Mouse (Mus musculus) cerebellum, adult 11 months (tissue): Measurements from ENCODE around the gene Caln1.
"Not testable (repeated sequence)": the region's sequence is repeated elsewhere in the genome, so short reads cannot be mapped to it uniquely, and the experiment has no call there.

Source experiments
- DNase-seq: peaks from one replicate; pipeline ENCODE4 v3.0.0; 2022

Gene Caln1

DNA sequence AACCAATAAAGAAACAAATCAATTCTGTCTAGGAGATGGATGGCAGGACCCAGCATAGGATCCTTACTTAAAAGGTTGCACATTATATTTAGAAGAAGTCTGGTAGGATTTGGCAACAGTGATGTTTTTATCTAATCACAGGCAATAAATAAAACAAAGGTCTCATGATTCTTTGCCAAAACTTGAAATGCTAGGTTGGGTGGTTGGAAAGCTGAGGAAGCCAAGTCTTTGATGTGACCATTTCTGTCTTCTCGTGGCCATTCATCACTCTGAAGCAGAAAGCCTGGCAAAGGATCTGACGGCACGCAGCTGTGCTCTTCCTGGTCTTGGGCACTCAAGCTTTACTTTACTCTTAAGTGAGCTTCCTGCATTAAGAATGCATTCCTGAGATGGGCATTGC is 193.9 kb downstream of the Caln1 start:
- no peak for DNase-seq

DNA sequence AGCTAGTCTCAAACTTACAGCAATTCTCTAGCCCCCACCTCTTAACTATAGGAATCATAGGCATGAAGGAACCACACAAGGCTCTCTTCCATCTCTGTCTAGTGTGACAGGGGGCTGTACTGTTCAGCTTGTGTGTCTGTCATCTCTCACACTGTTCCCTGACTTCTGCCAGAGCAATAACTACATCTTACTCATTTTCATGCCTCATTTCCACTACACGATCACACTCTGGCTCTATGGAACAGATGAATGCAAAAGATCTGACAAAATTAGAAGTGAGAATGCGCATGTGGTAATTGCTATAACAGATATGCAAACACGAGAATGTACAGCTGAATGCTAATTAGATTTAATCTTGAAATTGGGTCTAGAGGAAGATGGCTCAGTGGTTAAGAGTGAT is 196.7 kb downstream of the Caln1 start:
- no peak for DNase-seq

DNA sequence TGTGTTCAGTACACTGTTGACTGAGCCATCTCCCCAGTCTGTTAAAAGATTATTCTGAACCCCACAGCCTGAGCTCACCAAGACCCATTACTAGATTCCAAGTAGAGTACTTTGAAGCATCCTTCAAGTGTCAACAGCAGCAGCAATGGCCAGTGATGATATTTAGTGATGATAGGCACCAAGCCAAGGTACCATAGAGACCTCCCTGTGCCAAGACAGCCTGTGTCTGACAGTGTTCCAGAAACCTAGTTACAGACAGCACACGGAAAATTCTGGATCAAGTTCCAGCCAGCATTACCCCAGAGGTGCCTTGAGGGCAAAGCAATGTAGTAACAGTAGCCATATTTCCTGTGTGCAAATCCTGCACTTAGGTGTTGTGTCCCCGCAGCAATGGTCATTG is 208.3 kb downstream of the Caln1 start:
- DNase-seq = no peak

DNA sequence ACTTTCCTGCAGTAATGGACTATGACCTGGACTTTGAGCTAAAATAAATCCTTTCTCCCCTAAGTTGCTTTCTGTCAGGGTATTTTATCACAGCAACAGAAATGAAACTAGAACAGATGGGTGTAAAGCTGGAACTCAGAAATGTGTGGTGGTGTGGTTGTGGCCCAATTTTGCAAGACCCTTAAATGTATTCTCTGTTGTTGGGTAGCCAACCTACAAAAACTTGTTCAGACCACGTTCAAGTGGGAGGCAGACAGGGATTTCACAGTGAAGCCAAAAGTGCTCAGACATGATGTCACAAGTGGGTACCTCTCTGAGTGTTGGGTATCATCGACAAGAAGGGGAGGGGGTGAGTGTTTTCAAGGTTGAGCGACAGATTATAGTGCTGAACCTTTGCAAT is 214.8 kb downstream of the Caln1 start:
- no peak for DNase-seq

DNA sequence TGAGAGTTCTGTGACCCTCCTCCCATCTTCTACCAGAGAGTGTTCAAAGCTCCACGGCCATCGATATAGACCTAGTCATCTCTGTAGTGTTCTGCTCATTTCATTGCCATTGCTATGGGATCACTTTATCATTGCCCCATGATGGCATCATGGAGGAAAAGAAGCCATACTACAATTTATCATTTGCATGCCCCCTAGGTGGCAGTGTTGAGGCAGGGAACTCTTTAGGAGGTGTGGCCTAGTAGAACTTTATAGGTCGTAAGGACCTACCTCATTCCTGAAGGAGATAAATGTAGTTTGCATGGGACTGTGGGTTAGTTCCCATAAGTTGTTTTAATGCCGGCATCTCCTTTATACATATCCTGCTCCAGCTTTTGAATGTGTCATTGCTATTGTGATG is 217.0 kb downstream of the Caln1 start:
- DNase-seq = no peak

DNA sequence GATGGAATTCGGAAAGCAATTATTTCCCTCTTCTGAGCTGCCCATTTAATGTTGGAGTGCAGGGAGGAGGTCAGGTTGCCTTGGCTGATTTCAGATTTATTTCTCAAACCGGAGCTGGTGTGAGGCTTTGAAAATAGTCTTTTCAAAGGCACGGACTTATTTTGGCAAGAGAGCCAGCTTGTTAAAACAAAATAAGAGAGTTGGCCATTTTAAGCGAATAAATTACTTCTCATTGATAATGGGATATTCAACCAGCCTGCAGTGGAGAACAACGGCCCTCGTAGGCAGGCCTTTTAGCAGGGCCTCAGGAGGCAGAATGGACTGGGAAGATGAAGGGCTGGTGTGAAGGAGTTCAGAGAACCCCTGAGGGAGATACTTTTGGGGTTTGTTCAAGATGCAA is 227.3 kb downstream of the Caln1 start:
- no peak for DNase-seq

DNA sequence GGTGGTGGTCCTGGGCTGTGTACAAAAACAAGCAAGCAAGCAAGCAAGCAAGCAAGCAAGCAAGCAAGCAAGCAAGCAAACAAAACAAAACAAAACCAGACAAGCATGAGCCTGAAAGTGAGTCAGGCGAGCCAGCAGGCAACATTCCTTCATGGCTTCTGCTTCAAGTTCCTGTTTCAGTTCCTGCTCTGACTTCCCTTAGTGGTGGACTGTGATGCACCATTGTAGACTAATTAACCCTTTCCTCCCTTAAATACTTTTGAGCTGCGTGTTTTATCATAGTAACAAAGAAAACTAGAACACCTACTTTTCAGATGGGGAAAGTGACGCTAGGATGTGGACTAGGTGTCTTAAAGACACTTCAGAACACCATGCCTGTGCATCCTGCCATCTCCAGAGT is 244.4 kb downstream of the Caln1 start:
- no peak for DNase-seq

DNA sequence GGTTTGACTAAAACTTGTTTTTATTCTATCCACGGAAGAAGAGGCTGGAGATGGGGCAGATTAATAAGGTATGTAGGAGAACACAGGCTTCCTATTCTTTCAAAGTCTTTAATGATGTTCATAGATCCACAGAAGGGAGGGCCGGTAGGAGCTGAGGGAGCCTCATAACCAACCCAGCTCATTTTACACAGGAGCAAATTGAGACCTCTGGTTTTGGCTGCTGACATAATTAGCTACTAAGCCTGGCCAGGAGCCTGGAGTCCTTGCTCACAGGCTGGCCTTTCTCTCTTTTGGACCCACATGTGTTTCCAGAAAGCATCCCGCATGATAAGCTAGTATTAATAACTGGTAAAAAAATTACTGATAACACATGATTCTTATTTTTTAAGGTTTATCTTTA is 245.0 kb downstream of the Caln1 start:
- DNase-seq = peak; percentile 45

DNA sequence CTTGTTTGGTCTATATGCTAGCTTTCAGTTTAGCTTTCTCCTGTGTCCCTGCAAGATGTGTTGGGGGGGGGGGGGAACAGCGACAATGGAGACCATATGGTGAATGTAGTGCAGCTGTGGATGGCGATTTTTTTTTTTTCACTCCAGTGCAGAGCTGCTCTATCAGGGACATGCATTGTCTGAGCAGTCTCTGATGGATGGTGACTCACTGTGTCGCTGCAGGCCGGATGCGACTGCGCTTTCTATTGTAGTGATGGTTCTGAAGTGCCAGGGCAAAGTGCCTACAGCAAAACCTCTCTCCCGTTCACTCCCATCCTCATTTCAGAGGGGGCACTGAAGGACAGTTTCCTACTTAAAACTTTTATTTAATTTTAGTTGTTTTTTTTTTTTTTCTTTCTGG is 250.8 kb downstream of the Caln1 start:
- no peak for DNase-seq

DNA sequence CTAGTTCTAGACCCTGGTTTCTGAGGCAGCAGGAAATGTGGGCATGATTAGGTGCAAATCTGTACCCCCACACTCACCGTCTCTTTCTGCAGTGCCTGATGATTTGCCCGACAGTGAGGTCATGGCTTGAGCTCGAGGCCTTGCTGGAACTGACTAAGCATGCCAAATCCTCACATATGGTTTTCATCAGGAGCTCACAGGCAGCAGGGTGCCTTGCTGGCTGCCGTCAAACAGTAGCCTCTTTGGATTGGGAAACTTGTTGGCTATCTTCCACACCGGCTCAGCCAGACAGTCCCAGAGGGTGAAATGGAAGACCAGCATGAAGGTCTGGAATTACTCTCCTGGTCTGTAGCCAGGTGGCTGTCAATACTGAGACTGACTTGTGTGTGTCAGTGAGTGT is 254.0 kb downstream of the Caln1 start:
- DNase-seq = peak; percentile 84

DNA sequence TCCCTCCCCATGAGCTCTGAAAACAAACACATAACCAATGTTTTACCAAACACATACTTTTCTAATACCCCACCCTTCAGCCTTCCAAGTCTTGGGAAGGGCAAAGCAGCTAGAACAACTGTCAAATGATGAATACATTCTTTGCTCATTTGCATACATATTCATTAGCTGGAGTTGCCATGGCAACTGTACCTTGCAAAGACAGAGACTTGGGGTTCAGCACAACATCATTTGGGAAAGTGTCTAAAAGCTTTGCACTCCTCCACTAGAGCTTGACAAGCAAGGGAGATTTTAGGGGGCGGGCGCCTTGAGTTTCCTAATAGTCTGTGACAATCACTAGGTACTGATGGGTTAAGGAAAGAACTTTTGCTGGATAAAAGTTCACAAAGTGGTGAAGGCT is 258.5 kb downstream of the Caln1 start:
- DNase-seq = no peak

DNA sequence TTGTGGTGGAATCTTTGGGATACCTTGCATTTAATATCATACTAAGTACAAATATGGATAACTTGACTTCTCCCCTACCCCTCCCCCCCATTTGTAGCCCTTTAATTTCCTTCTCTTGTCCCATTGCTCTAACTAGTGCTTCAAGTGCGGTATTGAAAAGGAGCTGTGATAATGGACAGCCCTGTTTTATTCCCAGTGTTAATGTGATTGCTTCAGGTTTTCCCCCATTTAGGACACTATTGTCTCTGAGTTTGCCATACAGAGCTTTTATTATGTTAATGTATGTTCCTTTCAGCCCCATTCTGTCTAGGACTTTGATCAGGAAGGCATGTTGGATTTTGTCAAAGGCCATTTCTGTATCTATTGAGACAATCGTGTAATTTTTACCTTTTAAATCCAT is 266.1 kb downstream of the Caln1 start:
- DNase-seq = no peak

DNA sequence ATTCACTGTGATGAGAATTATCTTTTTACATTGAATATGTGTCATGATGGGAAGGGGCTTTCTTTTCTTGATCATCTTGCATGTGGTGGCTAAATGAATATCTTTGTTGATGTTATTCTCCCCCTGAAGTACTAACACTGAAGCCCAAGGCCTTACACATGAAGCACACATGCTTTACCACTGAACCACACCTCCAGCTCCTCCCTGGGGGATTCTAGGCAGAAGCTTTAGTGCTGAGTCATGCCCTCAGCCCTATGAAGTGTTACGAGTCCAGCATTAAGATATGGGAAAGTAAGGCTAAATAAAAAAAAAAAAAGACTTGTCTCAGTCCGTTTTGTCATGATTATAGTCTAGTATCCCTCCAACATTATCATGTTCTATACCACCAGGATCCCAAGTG is 272.6 kb downstream of the Caln1 start:
- DNase-seq = no peak

DNA sequence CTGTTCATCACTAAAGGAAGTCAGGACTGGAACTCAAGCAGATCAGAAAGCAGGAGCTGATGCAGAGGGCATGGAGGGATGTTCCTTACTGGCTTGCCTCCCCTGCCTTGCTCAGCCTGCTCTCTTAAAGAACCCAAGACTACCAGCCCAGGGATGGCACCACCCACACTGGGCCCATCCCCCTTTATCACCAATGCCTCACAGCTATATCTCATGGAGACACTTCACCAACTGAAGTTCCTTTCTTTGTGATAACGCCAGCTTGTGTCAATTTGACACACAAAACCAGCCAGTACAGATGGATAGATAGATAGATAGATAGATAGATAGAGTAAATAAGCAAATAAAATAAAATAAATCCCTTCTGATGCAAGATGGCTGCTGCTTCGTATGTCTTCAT is 276.9 kb downstream of the Caln1 start:
- DNase-seq = not testable (repeated sequence)

DNA sequence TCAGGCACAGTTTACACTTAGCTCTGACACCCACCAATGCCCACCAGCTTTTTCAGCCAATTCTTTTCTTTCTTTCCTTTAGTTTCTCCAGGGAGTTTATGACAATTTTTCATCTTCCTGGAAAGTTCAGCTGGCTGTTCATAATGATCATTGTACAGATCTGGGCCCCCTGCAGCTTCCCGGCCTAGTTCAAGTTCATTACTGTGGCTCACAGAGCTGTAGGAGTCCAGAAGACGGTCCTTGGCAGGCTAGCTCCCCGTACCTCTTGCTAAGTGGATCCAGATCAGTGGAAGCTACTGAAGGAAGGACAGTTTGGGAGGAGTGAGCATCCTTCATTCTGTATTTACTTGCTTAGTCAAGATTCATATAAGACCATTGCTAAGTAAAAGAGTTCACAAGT is 288.9 kb downstream of the Caln1 start:
- peak; percentile 29 for DNase-seq

DNA sequence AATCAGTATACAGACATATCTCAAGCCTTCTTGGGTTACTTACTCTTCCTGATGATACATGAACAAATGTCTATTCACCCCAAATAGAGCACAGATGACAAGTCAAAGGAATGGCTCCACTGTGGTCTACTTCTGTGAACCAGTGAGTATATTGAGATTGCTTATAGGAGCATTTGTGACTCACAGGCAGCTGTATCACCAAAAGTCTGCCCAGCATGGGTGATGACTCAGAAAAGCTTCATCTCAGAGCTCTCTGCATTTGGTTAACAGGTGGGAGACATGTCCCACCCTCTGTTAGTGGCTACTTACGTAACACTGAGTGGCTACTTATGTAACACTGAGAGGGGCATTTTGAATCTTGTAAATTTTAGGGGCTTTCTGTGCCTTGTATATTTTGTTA is 296.8 kb downstream of the Caln1 start:
- no peak for DNase-seq

DNA sequence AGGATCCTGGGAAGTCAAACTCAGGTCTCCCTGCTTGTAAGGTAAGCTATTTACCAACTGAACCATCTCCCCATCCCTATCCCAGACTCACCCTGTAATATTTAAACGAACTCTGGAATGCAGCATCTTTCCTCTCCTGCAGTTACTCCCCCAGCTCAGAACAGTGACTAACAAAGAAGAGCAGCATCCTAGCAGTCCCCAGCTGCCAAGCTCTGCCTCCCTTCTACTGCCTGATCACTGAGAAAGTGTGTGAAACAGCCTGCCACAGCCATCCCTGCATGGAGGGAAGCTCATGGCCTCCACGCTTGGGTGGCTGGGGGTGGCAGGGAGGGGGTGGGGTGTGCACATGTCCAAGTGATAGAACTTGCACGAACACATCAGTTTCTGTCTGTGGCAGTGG is 303.3 kb downstream of the Caln1 start:
- DNase-seq = no peak

DNA sequence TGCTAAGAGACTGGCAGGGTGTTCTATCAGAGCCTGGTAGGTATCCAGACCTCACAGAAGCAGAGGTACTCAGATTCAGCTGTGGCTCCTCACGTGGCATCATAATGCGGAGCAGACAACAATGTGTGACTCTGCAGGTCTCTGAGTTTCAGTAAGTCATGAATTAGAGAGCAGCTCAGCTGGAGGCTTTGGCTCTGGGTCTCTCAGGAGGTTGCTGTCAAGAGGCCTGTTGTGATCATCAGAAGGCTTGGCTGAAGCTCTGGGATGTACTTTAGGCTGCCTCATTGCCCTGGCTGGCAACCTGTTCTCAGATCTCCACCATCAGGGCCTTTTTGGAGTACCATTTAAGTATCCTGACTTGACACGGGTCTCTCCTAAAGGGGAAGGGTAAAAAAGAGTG is 303.8 kb downstream of the Caln1 start:
- peak; percentile 33 for DNase-seq

DNA sequence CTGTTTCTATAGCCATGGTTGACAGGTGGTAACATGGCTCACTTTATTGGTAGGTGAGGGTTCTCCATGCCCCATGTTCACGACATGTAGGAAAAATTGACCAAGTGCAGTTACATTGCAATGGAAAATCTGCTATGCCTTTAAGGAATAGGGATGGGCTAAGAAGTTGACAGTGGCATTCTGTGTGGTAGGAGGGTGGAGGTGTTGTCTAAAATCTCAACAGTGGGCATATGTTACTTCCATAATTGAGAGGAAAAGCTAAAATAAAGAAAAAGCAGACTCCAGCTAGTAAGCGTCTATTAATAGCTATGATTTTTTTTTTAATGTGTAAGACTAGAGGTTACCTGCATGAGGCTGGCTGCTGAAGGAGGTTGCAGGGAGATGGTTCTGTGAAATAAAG is 308.6 kb downstream of the Caln1 start:
- no peak for DNase-seq

DNA sequence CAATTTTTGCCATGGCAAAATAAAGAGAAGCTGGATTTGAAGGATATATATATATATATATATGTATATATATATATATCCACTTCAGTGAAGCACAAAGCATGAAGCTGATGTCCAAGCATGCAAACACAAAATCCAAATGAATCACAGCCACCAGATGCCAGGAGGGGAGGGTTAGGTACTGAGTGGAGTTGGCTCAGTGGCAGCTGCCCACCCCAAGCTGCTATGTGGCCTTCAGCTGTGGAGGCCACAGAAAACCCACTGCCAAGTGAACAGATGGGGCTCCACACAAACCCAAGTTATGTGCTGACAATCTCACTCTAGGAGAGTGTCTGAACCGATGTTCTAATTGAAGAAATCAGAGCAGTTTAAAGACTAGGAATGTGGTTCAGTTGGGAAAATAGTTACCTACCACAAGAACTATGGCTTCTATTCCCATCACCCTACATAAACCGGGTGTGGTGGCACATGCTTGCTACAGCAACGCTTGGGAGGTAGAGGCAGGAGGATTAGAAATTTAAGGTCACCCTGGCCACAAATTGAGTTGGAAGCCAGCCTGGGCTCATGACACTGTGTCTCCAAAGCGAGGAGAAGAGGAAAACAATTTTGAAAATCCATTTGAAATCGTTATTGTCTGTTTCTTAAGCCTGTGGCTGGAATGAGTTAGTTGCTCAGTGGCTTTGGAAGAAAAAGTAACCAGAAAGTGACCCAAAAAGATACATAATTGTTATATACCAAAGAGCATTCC is 316.8 kb downstream of the Caln1 start:
- DNase-seq = peak; percentile 72

DNA sequence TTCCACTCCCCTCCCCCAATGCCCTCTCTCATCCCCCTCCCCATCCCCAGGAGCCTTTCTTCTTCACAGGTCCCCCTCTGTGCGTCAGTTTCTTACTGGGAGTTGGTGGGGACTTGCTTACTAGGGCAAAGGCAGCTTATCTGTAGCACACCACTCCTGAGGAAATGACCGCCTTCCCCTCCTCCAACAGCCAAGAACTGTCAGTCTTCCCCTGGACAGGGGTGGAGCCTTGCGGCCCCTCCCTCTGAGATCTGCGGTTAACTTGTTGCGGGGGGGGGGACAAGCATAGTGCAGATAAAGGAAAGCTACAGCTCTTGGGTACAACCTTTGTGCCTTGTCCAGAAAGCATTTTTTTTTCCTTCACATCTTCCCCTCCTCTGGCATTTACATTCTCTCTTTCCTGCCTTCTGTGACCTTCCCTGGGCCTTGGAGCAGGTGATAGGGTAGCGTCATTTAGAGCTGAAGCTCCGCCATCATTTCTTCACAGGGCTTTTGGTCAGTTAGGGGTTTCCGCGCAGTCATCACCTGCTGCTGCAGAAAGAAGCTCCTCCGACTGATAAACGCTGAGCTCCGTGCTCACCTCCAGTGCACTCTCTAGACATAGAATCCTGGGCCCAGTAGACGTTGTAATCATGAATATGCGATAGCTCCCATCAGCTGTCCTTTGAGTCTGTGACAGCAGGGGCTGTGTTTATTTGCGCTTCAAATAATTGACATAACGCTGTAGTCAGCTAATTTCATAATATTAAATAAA is 319.3 kb downstream of the Caln1 start:
- DNase-seq = no peak

DNA sequence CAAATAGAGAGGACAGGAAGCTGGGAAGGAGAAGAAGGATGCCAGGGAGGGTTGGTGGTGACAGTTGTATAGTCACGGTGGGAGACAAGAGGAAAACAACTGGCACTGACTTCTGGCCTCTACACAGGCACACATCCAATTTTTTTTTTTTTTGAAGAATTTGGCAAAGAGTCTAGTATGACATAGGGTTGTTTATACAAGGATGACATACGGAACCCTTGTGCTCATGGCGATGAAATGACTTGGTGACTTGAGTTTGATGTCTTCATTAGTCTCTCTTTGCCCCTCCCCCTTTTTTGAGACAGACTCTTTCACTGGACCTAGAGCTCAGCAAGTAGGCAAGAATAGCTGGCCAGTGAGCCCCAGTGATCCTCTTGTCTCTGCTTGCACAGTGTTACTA is 322.1 kb downstream of the Caln1 start:
- no peak for DNase-seq

DNA sequence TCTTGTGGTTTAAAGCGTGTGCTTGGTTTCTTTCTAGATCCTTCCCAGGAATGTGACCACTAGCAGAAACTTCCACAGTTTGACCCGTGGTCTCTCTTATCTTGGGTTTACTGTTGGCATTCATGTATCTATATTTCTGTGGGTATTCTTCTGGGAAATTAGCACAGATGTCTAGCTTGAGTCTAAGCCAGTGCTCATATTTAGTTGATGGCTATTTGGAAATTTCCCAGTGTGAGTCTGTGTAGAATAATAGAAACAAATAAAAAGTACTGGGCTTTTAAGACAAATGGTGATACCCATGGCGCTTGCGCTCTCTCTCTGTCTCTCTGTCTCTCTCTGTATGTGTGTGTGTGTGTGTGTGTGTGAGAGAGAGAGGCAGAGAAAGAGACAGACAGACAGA is 330.2 kb downstream of the Caln1 start:
- DNase-seq = no peak

DNA sequence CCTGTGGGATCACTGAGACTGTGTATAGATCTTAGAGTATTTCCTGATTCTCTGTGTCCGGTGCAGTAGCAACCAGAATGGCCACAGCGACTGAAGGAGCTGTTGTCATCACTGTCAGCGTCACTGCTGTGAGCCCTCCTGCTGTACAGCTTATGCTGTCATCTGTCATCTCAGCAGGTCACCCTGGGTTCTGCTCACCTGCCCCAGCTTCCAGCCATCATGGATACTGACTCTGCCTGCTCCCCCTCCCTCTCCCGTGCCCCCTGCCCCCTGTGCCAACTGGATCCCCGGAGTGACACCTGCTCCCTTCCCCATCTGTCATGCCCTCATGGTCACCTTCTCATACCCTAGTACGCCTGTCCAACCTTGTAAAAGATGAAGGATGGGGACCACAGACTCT is 332.5 kb downstream of the Caln1 start:
- DNase-seq = peak; percentile 92

DNA sequence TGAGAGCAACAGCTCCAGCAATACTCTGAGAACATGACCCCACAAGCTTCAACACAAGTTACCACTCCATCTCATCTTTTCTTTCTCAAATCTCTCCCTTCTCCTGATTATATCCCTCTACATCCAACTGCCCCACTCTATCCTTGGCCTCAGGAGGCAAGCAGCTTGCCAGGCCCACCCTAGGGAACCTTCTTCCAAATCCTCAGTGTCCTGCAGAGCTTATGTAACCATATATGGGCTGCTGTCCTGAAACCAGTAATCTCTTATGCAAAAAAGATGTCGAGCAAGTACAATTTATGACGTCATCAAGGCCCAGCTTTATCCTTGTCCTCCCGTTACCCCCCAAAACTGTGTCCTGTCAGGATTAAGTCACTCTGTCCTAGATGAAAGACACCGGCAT is 333.1 kb downstream of the Caln1 start:
- peak; percentile 60 for DNase-seq
